Mouse (Mus musculus): ENCODE measurements at regions not wholly inside any gene's neighbourhood (a gene's known extent, or its start where the extent isn't known, plus 50 kb on each side); places are given as distances from the start of the nearest gene placed in this dataset.

DNA sequence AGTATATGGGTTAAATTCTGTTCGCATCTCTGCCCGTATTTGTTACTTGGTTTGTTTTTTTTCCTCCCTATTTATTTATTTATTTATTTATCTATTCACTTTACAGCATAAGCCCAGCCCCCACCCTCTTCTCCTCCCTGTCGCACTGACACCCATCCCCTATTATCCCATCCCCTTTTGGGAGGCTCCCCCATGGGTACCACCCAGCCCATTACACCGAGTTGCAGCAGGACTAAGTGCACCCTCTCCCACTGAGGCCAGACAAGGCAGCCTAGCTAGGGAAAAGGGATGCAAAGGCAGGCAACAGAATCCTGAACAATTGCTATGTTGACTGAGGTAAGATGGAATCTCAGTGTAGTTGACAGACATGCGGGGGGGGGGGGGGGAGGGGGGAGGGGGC is 135.0 kb downstream of the Cxcl12 start:
- no peak for TF ChIP-seq CTCF (IDR thresholded peaks at IDR 0.05; ENCODE audit: low read depth)
- Histone ChIP-seq H3K4me2 (ENCODE audit: low read length) (no peak overlapping the region), H3K9ac (ENCODE audit: low read depth, low read length) (no peak overlapping the region), H3K27ac (no peak overlapping the region), H3K4me3 (replicated peaks; ENCODE audit: low read depth, low read length) (no peak overlapping the region), H3K9me3 (replicated peaks; ENCODE audit: low read length) (no peaks in the 10 kb centered on the region), H3K4me1 (replicated peaks; ENCODE audit: insufficient read depth, low read length) (no peaks in the 10 kb centered on the region), H3K36me3 (ENCODE audit: insufficient read depth, low read length) (no peaks in the 10 kb centered on the region), H3K27me3 (ENCODE audit: insufficient read depth, low read length) (no peaks in the 10 kb centered on the region)
- no peak for ATAC-seq (replicated peaks; ENCODE audit: low FRiP score, low read depth)
- DNase-seq (ENCODE audit: low spot score) = no peak
- WGBS = 44% methylated on average over 4 of the region's 5 CpGs

DNA sequence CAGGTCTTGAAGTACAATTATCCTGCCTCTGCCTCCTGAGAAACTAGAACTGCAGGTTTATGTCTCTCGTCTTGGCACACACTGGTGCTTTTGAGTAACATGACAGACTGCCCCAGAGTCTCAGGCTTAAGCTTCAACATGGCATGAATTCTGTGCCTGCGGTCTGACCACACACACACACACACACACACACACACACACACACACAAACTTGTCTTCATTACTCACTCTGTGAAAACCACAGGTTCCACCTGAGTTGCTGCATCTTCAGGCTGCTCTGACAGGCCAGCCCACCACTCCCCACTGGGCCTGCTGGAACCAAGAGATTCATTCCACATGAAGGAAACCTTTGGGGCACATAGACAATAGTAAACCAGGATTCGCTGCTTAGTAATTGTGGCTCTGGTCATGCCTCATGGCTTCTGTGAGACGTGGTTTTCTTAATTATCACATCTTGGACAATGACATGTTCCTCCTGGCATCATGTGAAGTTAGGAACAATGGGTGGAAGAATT is 137.5 kb downstream of the Cxcl12 start:
- DNase-seq (ENCODE audit: low spot score) (no peak), ATAC-seq (replicated peaks; ENCODE audit: low FRiP score, low read depth) (no peak)
- Histone ChIP-seq H3K9ac (ENCODE audit: low read depth, low read length) (no peak overlapping the region), H3K4me1 (replicated peaks; ENCODE audit: insufficient read depth, low read length) (no peaks in the 10 kb centered on the region), H3K4me2 (ENCODE audit: low read length) (no peak overlapping the region), H3K27ac (no peak overlapping the region), H3K36me3 (ENCODE audit: insufficient read depth, low read length) (no peaks in the 10 kb centered on the region), H3K9me3 (replicated peaks; ENCODE audit: low read length) (no peaks in the 10 kb centered on the region), H3K4me3 (replicated peaks; ENCODE audit: low read depth, low read length) (no peak overlapping the region), H3K27me3 (ENCODE audit: insufficient read depth, low read length) (no peaks in the 10 kb centered on the region)
- no peak for TF ChIP-seq CTCF (IDR thresholded peaks at IDR 0.05; ENCODE audit: low read depth)
- 71% methylated on average over 4 of the region's 4 CpGs for WGBS

DNA sequence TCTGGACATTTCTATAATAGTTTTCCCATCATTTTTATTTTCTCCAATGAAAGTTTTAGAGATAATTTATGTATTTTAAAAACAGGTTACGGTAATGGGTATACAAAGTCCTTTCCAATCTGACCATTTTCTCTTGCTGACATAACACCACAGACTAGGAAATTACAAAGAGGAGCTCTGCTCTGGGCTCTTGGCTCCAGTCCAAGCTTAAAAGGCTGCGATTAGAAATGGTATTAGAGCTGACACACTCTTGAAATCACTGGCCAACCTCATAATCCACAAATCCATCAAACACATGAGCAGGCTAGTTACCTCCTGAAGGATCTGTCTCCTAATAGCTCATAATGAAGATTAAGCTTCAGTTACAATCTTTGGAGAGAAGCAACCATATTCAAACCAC is 140.3 kb downstream of the Cxcl12 start:
- DNase-seq (ENCODE audit: low spot score) (no peak), ATAC-seq (replicated peaks; ENCODE audit: low FRiP score, low read depth) (no peak)
- Histone ChIP-seq H3K27me3 (ENCODE audit: insufficient read depth, low read length) (no peaks in the 10 kb centered on the region), H3K4me3 (replicated peaks; ENCODE audit: low read depth, low read length) (no peak overlapping the region), H3K4me1 (replicated peaks; ENCODE audit: insufficient read depth, low read length) (no peaks in the 10 kb centered on the region), H3K4me2 (ENCODE audit: low read length) (no peak overlapping the region), H3K27ac (no peak overlapping the region), H3K9me3 (replicated peaks; ENCODE audit: low read length) (no peaks in the 10 kb centered on the region), H3K36me3 (ENCODE audit: insufficient read depth, low read length) (no peaks in the 10 kb centered on the region), H3K9ac (ENCODE audit: low read depth, low read length) (no peak overlapping the region)
- WGBS = 68% methylated on average over 2 of the region's 2 CpGs
- no peak for TF ChIP-seq CTCF (IDR thresholded peaks at IDR 0.05; ENCODE audit: low read depth)

DNA sequence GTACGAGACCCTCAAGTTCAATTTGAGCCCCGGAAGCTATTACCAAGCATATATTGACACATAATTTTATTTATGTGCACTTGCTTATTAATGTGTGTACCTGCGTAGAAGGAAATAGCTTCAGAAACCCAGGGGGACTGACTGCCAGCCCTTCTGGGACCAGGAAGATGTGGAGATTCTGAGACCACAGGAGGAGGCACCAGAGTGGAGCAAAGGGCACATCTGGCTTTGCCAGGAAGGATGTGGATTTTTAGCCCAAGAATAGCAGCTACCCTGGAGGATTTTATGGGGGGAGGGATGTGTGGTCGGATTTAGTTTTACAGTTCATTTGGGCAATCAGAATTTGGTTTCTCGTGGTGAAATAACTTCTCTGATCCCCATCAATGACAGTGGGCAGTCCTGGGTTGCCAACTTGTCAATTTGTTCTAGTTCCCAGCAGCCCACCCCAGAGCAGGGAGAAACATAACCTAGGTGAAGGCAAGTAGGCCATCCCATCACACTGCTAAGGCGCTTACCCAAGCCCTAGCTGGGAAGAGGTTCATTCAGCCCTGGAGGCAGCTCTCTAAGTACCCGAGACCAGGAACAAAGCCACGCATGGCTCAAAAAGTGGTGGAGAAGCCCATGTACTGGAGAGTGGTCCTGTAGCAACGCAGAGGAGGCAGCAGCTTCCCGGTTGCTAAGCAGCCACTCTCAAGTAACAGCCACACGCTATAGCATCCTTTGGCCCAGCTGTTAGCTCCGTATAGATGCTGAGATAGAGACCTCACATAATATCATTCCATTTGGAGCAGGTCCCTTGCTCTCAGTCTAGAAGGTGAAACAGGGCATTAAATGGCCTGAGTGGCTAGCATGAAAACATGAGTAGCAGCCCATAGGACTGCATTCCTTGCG is 144.8 kb downstream of the Cxcl12 start:
- Histone ChIP-seq H3K4me3 (replicated peaks; ENCODE audit: low read depth, low read length) (no peak overlapping the region), H3K4me2 (ENCODE audit: low read length) (no peak overlapping the region), H3K9ac (ENCODE audit: low read depth, low read length) (no peak overlapping the region), H3K4me1 (replicated peaks; ENCODE audit: insufficient read depth, low read length) (no peaks in the 10 kb centered on the region), H3K36me3 (ENCODE audit: insufficient read depth, low read length) (no peaks in the 10 kb centered on the region), H3K27me3 (ENCODE audit: insufficient read depth, low read length) (no peaks in the 10 kb centered on the region), H3K27ac (no peak overlapping the region), H3K9me3 (replicated peaks; ENCODE audit: low read length) (no peaks in the 10 kb centered on the region)
- 60% methylated on average over 13 of the region's 13 CpGs for WGBS
- DNase-seq (ENCODE audit: low spot score) (no peak), ATAC-seq (replicated peaks; ENCODE audit: low FRiP score, low read depth) (no peak)
- TF ChIP-seq CTCF (IDR thresholded peaks at IDR 0.05; ENCODE audit: low read depth) = no peak

DNA sequence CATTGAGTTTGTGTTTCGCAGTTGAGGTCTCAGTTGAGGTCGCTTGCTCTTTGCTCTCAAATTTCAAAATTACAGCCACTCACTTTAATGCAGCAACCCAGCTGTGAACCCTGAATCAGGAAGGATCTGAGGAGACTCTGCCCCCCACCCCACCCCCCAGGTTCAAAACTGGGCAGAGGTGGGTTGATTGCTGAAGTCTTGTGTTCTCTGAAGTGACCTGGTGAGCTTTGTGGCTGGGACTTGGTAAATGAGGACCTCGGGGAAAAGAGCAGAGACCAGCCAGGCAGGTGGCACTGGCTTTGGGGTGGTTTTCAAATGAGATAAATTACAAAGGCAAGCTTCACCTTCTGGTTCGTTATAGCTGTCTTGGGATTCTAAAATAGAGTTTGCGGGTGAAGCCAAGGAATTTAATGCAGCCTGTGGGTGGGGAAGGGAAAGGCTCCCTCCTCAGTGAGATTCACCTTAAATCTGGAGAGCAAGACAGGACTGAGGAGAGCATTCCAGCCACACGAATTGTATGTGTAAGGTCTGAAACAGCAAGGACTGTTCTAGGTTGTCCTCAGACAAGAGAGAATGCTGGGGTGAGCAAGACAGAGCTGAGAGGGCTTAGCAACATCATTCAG is 145.7 kb downstream of the Cxcl12 start:
- H3K36me3 ChIP-seq (ENCODE audit: insufficient read depth, low read length) = no peaks in the 10 kb centered on the region
- H3K4me2 ChIP-seq (ENCODE audit: low read length) = no peak overlapping the region
- no peak overlapping the region for H3K27ac ChIP-seq
- WGBS = 32% methylated on average over 6 of the region's 6 CpGs
- H3K4me1 ChIP-seq (replicated peaks; ENCODE audit: insufficient read depth, low read length) = no peaks in the 10 kb centered on the region
- ATAC-seq (replicated peaks; ENCODE audit: low FRiP score, low read depth) (no peak), DNase-seq (ENCODE audit: low spot score) (no peak)
- TF ChIP-seq CTCF (IDR thresholded peaks at IDR 0.05; ENCODE audit: low read depth) = no peak
- no peak overlapping the region for H3K9ac ChIP-seq (ENCODE audit: low read depth, low read length)
- no peak overlapping the region for H3K4me3 ChIP-seq (replicated peaks; ENCODE audit: low read depth, low read length)
- H3K9me3 ChIP-seq (replicated peaks; ENCODE audit: low read length) = no peaks in the 10 kb centered on the region
- H3K27me3 ChIP-seq (ENCODE audit: insufficient read depth, low read length) = no peaks in the 10 kb centered on the region

DNA sequence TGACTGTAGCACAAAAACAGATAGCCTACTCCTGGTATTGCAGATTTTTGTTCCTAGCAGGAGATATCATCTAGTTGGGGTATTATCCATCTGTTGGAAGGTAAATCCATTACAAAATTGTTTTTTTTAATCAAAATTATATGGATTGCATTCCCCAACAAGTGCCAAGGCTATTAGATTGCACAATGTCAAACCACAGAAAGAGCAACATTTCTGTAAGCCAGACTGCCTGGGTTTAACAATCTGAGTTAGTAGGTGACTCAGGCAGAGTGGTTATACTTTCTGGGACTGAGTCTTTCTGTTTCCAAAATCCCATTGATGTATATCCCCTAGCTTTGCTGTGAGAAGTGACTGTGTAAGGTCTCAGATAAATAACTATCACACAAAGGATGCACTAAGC is 155.0 kb downstream of the Cxcl12 start:
- no peaks in the 10 kb centered on the region for H3K9me3 ChIP-seq (replicated peaks; ENCODE audit: low read length)
- no peak overlapping the region for H3K9ac ChIP-seq (ENCODE audit: low read depth, low read length)
- H3K27ac ChIP-seq = no peak overlapping the region
- DNase-seq (ENCODE audit: low spot score) = no peak
- no peaks in the 10 kb centered on the region for H3K27me3 ChIP-seq (ENCODE audit: insufficient read depth, low read length)
- H3K4me3 ChIP-seq (replicated peaks; ENCODE audit: low read depth, low read length) = no peak overlapping the region
- no peak for TF ChIP-seq CTCF (IDR thresholded peaks at IDR 0.05; ENCODE audit: low read depth)
- H3K4me1 ChIP-seq (replicated peaks; ENCODE audit: insufficient read depth, low read length) = no peaks in the 10 kb centered on the region
- H3K4me2 ChIP-seq (ENCODE audit: low read length) = no peak overlapping the region
- no peaks in the 10 kb centered on the region for H3K36me3 ChIP-seq (ENCODE audit: insufficient read depth, low read length)
- no peak for ATAC-seq (replicated peaks; ENCODE audit: low FRiP score, low read depth)
